Mouse (Mus musculus): Measurements from ENCODE around the gene Ccnf. TPM values are rescaled to one million over a fixed set of nuclear protein-coding genes. Genes with fewer than 3 reads are reported as not detected.

Gene Ccnf
- polyA plus RNA-seq, 1 experiment from 2014 or later = 29.6 TPM

GRCm38 (mm10) chr17:24236479-24236878, 14.8 kb downstream of the Ccnf start:
- no peak for TF ChIP-seq EP300 (IDR thresholded peaks at IDR 0.05; ENCODE audit: low read depth)
- TF ChIP-seq CTCF (IDR thresholded peaks at IDR 0.05; ENCODE audit: low read depth) = no peak
- Histone ChIP-seq H3K9me3 (ENCODE audit: low read length) (no peaks in the 10 kb centered on the region), H3K4me3 (ENCODE audit: low read depth, low read length) (no peak overlapping the region), H3K4me2 (ENCODE audit: low read depth, low read length) (no peak overlapping the region), H3K36me3 (replicated peaks; ENCODE audit: insufficient read depth, low read length) (peaks cover 97% of the 10 kb centered on the region), H3K4me1 (ENCODE audit: insufficient read depth) (no peaks in the 10 kb centered on the region), H3K27ac (ENCODE audit: low read depth) (no peak overlapping the region), H3K27me3 (ENCODE audit: insufficient read depth, low read length) (no peaks in the 10 kb centered on the region), H3K9ac (replicated peaks) (no peak overlapping the region)
- ATAC-seq (no peak), DNase-seq (no peak)
- 92% methylated on average over 1 of the region's 1 CpGs for WGBS (ENCODE audit: insufficient replicate concordance)

DNA sequence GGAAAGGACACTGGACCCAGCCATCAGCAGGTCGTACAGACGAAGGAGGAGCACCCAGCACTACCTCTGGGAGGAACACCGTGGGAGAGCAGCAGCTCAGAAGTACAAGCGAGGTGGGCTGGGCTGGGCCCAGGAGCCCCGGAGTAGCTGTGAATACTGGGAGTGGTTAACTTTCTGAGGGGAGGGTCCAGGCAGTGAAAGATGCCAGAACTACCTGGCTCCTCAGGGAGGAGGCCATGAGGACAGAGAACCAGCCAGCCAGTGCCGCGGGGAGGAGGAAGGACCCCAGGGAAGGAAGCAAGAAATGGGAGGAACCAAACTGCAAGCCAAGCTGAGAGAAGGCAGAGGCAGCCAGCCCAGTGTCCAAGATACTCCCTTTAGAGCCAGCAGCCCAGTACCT, 23.3 kb downstream of the Ccnf start:
- DNase-seq = no peak
- WGBS (ENCODE audit: insufficient replicate concordance) = 91% methylated on average over 7 of the region's 7 CpGs
- H3K27me3 ChIP-seq (ENCODE audit: insufficient read depth, low read length) = no peaks in the 10 kb centered on the region
- no peak overlapping the region for H3K9ac ChIP-seq (replicated peaks)
- ATAC-seq = no peak
- H3K4me3 ChIP-seq (ENCODE audit: low read depth, low read length) = no peak overlapping the region
- H3K9me3 ChIP-seq (ENCODE audit: low read length) = no peaks in the 10 kb centered on the region
- peaks cover 18% of the 10 kb centered on the region for H3K4me1 ChIP-seq (ENCODE audit: insufficient read depth)
- TF ChIP-seq EP300 (IDR thresholded peaks at IDR 0.05; ENCODE audit: low read depth) (no peak), CTCF (IDR thresholded peaks at IDR 0.05; ENCODE audit: low read depth) (no peak)
- peaks cover 94% of the 10 kb centered on the region for H3K36me3 ChIP-seq (replicated peaks; ENCODE audit: insufficient read depth, low read length)
- no peak overlapping the region for H3K4me2 ChIP-seq (ENCODE audit: low read depth, low read length)
- no peak overlapping the region for H3K27ac ChIP-seq (ENCODE audit: low read depth)

GRCm38 (mm10) chr17:24226721-24227120, 24.6 kb downstream of the Ccnf start:
- no peak overlapping the region; the same call in 1 of the 2 replicates for H3K9ac ChIP-seq (replicated peaks)
- H3K4me1 ChIP-seq (ENCODE audit: insufficient read depth) = peaks cover 21% of the 10 kb centered on the region
- TF ChIP-seq CTCF (IDR thresholded peaks at IDR 0.05; ENCODE audit: low read depth) (no peak), EP300 (IDR thresholded peaks at IDR 0.05; ENCODE audit: low read depth) (no peak)
- WGBS (ENCODE audit: insufficient replicate concordance) = 84% methylated on average over 8 of the region's 8 CpGs
- peak overlapping the region; percentile 84 for H3K27ac ChIP-seq (ENCODE audit: low read depth)
- H3K4me3 ChIP-seq (ENCODE audit: low read depth, low read length) = no peak overlapping the region
- peaks cover 87% of the 10 kb centered on the region for H3K36me3 ChIP-seq (replicated peaks; ENCODE audit: insufficient read depth, low read length)
- no peaks in the 10 kb centered on the region for H3K9me3 ChIP-seq (ENCODE audit: low read length)
- no peak for DNase-seq
- no peaks in the 10 kb centered on the region for H3K27me3 ChIP-seq (ENCODE audit: insufficient read depth, low read length)
- peak overlapping the region; percentile 33 for H3K4me2 ChIP-seq (ENCODE audit: low read depth, low read length)
- ATAC-seq = peak; percentile 37

GRCm38 (mm10) chr17:24225851-24226250, 25.4 kb downstream of the Ccnf start:
- Histone ChIP-seq H3K4me3 (ENCODE audit: low read depth, low read length) (no peak overlapping the region), H3K9me3 (ENCODE audit: low read length) (no peaks in the 10 kb centered on the region), H3K27me3 (ENCODE audit: insufficient read depth, low read length) (no peaks in the 10 kb centered on the region), H3K27ac (ENCODE audit: low read depth) (peak overlapping the region; percentile 84), H3K4me2 (ENCODE audit: low read depth, low read length) (peak overlapping the region; percentile 33), H3K9ac (replicated peaks) (peak overlapping the region; percentile 55), H3K4me1 (ENCODE audit: insufficient read depth) (peaks cover 25% of the 10 kb centered on the region), H3K36me3 (replicated peaks; ENCODE audit: insufficient read depth, low read length) (peaks cover 79% of the 10 kb centered on the region)
- 56% methylated on average over 5 of the region's 5 CpGs for WGBS (ENCODE audit: insufficient replicate concordance)
- ATAC-seq (peak; percentile 74), DNase-seq (no peak)
- peak; percentile 86 for TF ChIP-seq EP300 (IDR thresholded peaks at IDR 0.05; ENCODE audit: low read depth)
- TF ChIP-seq CTCF (IDR thresholded peaks at IDR 0.05; ENCODE audit: low read depth) = no peak

- TF ChIP-seq CTCF (IDR thresholded peaks at IDR 0.05; ENCODE audit: low read depth) (no peak), EP300 (IDR thresholded peaks at IDR 0.05; ENCODE audit: low read depth) (no peak)
- DNase-seq (no peak), ATAC-seq (no peak)
- Histone ChIP-seq H3K27ac (ENCODE audit: low read depth) (peak overlapping the region; percentile 84; the same call in 1 of the 2 replicates), H3K4me1 (ENCODE audit: insufficient read depth) (peaks cover 30% of the 10 kb centered on the region), H3K9me3 (ENCODE audit: low read length) (no peaks in the 10 kb centered on the region), H3K9ac (replicated peaks) (no peak overlapping the region), H3K27me3 (ENCODE audit: insufficient read depth, low read length) (no peaks in the 10 kb centered on the region), H3K36me3 (replicated peaks; ENCODE audit: insufficient read depth, low read length) (peaks cover 68% of the 10 kb centered on the region), H3K4me2 (ENCODE audit: low read depth, low read length) (no peak overlapping the region), H3K4me3 (ENCODE audit: low read depth, low read length) (no peak overlapping the region)
- 91% methylated on average over 10 of the region's 10 CpGs for WGBS (ENCODE audit: insufficient replicate concordance)
These were observed 26.5 kb downstream of the Ccnf start for GRCm38 (mm10) chr17:24224741-24225140.

DNA sequence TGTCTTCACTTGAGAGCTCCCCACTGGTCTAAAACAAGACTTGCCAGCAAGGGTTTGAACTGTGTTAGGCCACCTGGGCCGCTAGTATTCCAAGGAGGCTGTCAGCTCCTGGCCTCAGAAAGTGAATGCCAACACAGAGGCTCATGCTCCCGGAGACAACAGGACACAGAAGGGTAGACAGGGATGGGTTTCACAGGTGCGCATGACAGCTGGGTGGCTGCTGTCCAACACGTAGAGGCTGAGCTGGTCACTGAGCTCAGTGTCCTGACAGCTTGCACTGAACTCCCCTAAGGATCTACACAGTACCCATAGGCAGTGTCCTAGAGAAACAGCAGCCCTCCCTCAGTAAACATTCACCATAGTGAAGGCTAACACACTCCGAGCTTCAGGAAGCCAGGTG, 27.8 kb downstream of the Ccnf start:
- Histone ChIP-seq H3K27ac (ENCODE audit: low read depth) (no peak overlapping the region; the same call in 1 of the 2 replicates), H3K4me2 (ENCODE audit: low read depth, low read length) (no peak overlapping the region), H3K27me3 (ENCODE audit: insufficient read depth, low read length) (no peaks in the 10 kb centered on the region), H3K4me3 (ENCODE audit: low read depth, low read length) (no peak overlapping the region), H3K4me1 (ENCODE audit: insufficient read depth) (peaks cover 32% of the 10 kb centered on the region), H3K36me3 (replicated peaks; ENCODE audit: insufficient read depth, low read length) (peaks cover 59% of the 10 kb centered on the region), H3K9me3 (ENCODE audit: low read length) (no peaks in the 10 kb centered on the region), H3K9ac (replicated peaks) (no peak overlapping the region)
- ATAC-seq (no peak), DNase-seq (no peak)
- TF ChIP-seq EP300 (IDR thresholded peaks at IDR 0.05; ENCODE audit: low read depth) (no peak), CTCF (IDR thresholded peaks at IDR 0.05; ENCODE audit: low read depth) (no peak)
- WGBS (ENCODE audit: insufficient replicate concordance) = 92% methylated on average over 5 of the region's 5 CpGs

DNA sequence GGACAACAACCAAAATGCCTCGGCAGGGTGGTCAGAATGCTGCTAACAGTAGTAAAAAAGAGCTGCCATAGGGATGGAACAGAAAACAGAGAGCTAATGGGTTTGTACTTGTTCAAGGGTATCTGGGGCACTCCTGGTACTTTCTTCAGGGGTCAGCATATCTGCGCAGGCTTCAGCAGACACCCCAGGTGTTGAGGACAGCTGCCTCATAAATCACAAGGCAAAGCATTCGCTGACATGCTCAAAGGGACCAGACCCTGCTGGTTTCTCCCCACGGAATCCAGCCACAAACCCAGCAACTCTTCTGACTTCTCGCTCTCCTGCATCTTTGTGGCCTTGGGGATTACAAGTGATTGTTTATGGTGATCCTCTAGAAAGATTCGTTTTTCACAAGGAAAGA, 28.6 kb downstream of the Ccnf start:
- no peak for TF ChIP-seq EP300 (IDR thresholded peaks at IDR 0.05; ENCODE audit: low read depth)
- TF ChIP-seq CTCF (IDR thresholded peaks at IDR 0.05; ENCODE audit: low read depth) = no peak
- peaks cover 32% of the 10 kb centered on the region for H3K4me1 ChIP-seq (ENCODE audit: insufficient read depth)
- no peak overlapping the region for H3K4me2 ChIP-seq (ENCODE audit: low read depth, low read length)
- peaks cover 57% of the 10 kb centered on the region for H3K36me3 ChIP-seq (replicated peaks; ENCODE audit: insufficient read depth, low read length)
- H3K27me3 ChIP-seq (ENCODE audit: insufficient read depth, low read length) = no peaks in the 10 kb centered on the region
- ATAC-seq (no peak), DNase-seq (no peak)
- no peaks in the 10 kb centered on the region for H3K9me3 ChIP-seq (ENCODE audit: low read length)
- 80% methylated on average over 6 of the region's 6 CpGs for WGBS (ENCODE audit: insufficient replicate concordance)
- no peak overlapping the region for H3K9ac ChIP-seq (replicated peaks)
- H3K4me3 ChIP-seq (ENCODE audit: low read depth, low read length) = no peak overlapping the region
- H3K27ac ChIP-seq (ENCODE audit: low read depth) = no peak overlapping the region
